Mouse (Mus musculus): Measurements from ENCODE around the gene Trem2.

DNA sequence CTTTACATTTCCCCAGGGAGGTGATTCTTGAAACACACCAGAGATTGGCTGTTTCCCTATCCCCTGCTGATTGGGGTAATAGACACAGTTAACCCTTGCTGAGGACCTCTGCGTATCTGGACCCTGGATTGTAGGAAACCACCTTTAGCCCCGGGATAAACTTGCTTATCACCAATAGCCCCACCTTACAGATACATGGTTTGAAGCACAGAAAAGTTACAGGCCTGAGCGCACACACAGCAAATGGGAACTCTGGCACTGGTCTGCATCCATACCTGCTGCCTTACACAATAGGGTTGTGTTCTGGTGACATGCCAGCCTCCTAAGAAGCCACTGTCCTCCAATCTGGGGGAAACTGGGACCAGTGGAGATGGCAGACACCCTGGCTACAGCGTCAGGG lies 377 bp upstream of the Trem2 start:
- TF ChIP-seq GABPA (IDR thresholded peaks at IDR 0.05; ENCODE audit: insufficient replicate concordance, low read depth, low read length) (no peak), E2F4 (IDR thresholded peaks at IDR 0.05; ENCODE audit: insufficient replicate concordance, low read depth, low read length) (no peak), MYC (IDR thresholded peaks at IDR 0.05; ENCODE audit: low read depth, low read length) (no peak), POLR2A (IDR thresholded peaks at IDR 0.05; ENCODE audit: low read depth, low read length) (no peak), USF2 (conservative IDR thresholded peaks at IDR 0.05; ENCODE audit: low read depth, low read length) (no peak), CTCF (conservative IDR thresholded peaks at IDR 0.05 in 1 of 2, IDR thresholded peaks at IDR 0.05 in 1 of 2; ENCODE audit: low read depth in 2 of 2, low read length in 2 of 2) (no peak), NRF1 (IDR thresholded peaks at IDR 0.05; ENCODE audit: low read depth, low read length) (no peak), MXI1 (IDR thresholded peaks at IDR 0.05; ENCODE audit: low read depth, low read length) (no peak), CHD2 (IDR thresholded peaks at IDR 0.05; ENCODE audit: low read length) (no peak), TCF12 (IDR thresholded peaks at IDR 0.05; ENCODE audit: low read depth, low read length) (no peak), MAX (IDR thresholded peaks at IDR 0.05; ENCODE audit: low read length) (no peak)

Measured in CH12.LX (cell line).